Mouse (Mus musculus): ENCODE measurements around the gene Gtpbp1. TPM values are rescaled to one million over a fixed set of nuclear protein-coding genes. Genes with fewer than 3 reads are reported as not detected.
A peak's percentile ranks its signal among the peaks of the same experiment; 100 is the strongest.
"Not testable (repeated sequence)": the region's sequence is repeated elsewhere in the genome, so short reads cannot be mapped to it uniquely, and the experiment has no call there.

Gene Gtpbp1
- total and polyA plus RNA-seq, 3 experiments, result 25.3 to 45.3 (median 34.2) TPM

DNA sequence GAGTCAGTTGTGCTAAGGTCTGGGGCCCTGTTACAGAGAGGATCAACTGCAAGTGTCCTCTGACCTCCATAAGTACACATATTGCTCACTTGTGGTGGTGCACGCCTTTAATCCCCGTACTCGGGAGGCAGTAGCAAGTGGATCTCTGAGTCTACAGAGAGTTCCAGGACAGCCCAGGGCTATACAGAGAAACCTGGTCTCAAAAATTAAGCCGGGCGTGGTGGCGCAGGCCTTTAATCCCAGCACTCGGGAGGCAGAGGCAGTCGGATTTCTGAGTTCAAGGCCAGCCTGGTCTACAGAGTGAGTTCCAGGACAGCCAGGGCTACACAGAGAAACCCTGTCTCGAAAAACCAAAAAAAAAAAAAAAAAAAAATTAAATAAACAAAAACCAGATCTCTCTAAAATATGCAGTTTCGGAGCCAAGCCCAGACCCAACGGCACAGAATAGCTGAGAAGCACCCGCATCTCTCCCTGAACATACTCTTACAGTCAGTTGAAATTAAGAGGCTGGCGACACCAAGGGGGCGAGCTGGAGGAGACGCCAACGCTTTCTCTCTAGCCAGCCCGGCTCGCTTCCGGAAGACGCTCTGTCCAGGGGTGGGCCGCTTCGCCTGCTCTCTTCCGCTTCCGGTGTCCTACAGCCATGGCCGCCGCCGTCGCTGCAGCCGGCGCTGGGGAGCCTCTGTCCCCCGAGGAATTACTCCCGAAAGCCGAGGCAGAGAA lies 20.2 kb upstream of the Gtpbp1 start, which contains the start of gene Tomm22 (continued):
- TF ChIP-seq ZMIZ1 (IDR thresholded peaks at IDR 0.05; ENCODE audit: low read depth, low read length) (0 out of 2 replicates have a peak, but pooled peaks have one; percentile 50), PAX5 (IDR thresholded peaks at IDR 0.05; ENCODE audit: low read length) (no peak), MAFK (IDR thresholded peaks at IDR 0.05; ENCODE audit: insufficient replicate concordance, low read length) (no peak), NRF1 (IDR thresholded peaks at IDR 0.05; ENCODE audit: low read depth, low read length) (peak; percentile 63), CHD2 (IDR thresholded peaks at IDR 0.05; ENCODE audit: low read length) (no peak), RCOR1 (conservative IDR thresholded peaks at IDR 0.05; ENCODE audit: low read depth, low read length) (no peak; the same call in 1 of the 2 replicates), BHLHE40 (IDR thresholded peaks at IDR 0.05; ENCODE audit: low read depth, low read length) (no peak), EP300 (IDR thresholded peaks at IDR 0.05; ENCODE audit: low read length) (no peak), JUND (conservative IDR thresholded peaks at IDR 0.05; ENCODE audit: low read depth, low read length) (no peak)

GRCm38 (mm10) chr15:79670972-79671299 lies 19.7 kb upstream of the Gtpbp1 start:
- dilution Hi-C loops (cut with MboI; ENCODE audit: extremely low pct_ligation_motif_present, extremely low pct_unique_long_range_greater_than_20kb, low sequenced_read_pairs) (no loop called here), in situ Hi-C loops (cut with MboI; ENCODE audit: low pct_ligation_motif_present, low pct_unique_long_range_greater_than_20kb, low sequenced_read_pairs) (no loop called here)
- Histone ChIP-seq H3K79me2 (replicated peaks; ENCODE audit: control insufficient read depth, extremely low read depth, insufficient read depth, poor library complexity, severe bottlenecking) (peaks cover 21% of the 10 kb centered on the region), H3K36me3 (replicated peaks in 1 of 2; ENCODE audit: control insufficient read depth in 1 of 2, insufficient read depth in 1 of 2, low read length in 1 of 2) (peaks cover 39 to 63% of the 10 kb centered on the region in 2 experiments), H3K9ac (ENCODE audit: insufficient read depth, low read depth) (peak overlapping the region; percentile 84), H3K4me2 (ENCODE audit: insufficient read depth, low read depth, poor library complexity, severe bottlenecking) (no peak overlapping the region), H3K27ac (ENCODE audit: insufficient read depth, low read depth) (peak overlapping the region; percentile 42), H3K27me3 (replicated peaks) (no peaks in the 10 kb centered on the region), H3K4me1 (ENCODE audit: control insufficient read depth in 1 of 2, insufficient read depth in 2 of 2) (peaks cover 2 to 24% of the 10 kb centered on the region in 2 experiments), H3K4me3 (replicated peaks in 1 of 3; ENCODE audit: low read depth in 2 of 3, low read length in 2 of 3, poor library complexity in 1 of 3) (peak overlapping the region; percentile 89 to 96 (median 89)), H3K9me3 (replicated peaks; ENCODE audit: low read length) (no peaks in the 10 kb centered on the region)
- TF ChIP-seq TCF12 (IDR thresholded peaks at IDR 0.05; ENCODE audit: low read depth, low read length) (no peak), CHD1 (IDR thresholded peaks at IDR 0.05; ENCODE audit: low read depth, low read length) (no peak), IRF4 (IDR thresholded peaks at IDR 0.05; ENCODE audit: low read depth, low read length) (no peak), ETS1 (conservative IDR thresholded peaks at IDR 0.05; ENCODE audit: low read depth, low read length) (no peak), ZNF384 (IDR thresholded peaks at IDR 0.05; ENCODE audit: low read depth, low read length) (no peak), MXI1 (IDR thresholded peaks at IDR 0.05; ENCODE audit: low read depth, low read length) (no peak), ZMIZ1 (IDR thresholded peaks at IDR 0.05; ENCODE audit: low read depth, low read length) (no peak), ZC3H11A (IDR thresholded peaks at IDR 0.05; ENCODE audit: low read depth, low read length) (no peak), BHLHE40 (IDR thresholded peaks at IDR 0.05; ENCODE audit: low read depth, low read length) (no peak), JUN (IDR thresholded peaks at IDR 0.05; ENCODE audit: insufficient read depth, low read depth, low read length) (no peak), E2F4 (IDR thresholded peaks at IDR 0.05; ENCODE audit: insufficient replicate concordance, low read depth, low read length) (no peak), RCOR1 (conservative IDR thresholded peaks at IDR 0.05; ENCODE audit: low read depth, low read length) (no peak), EP300 (IDR thresholded peaks at IDR 0.05; ENCODE audit: low read length) (no peak), RAD21 (IDR thresholded peaks at IDR 0.05; ENCODE audit: low read depth, low read length) (no peak), HCFC1 (IDR thresholded peaks at IDR 0.05; ENCODE audit: low read depth, low read length) (no peak)
- DNase-seq (ENCODE audit: extremely low read depth), result no peak

- H3K27me3 ChIP-seq (replicated peaks); in situ Hi-C loops (cut with MboI; ENCODE audit: low pct_ligation_motif_present, low pct_unique_long_range_greater_than_20kb, low sequenced_read_pairs); H3K27ac ChIP-seq (ENCODE audit: insufficient read depth, low read depth); H3K9me3 ChIP-seq (replicated peaks; ENCODE audit: low read length); dilution Hi-C loops (cut with MboI; ENCODE audit: extremely low pct_ligation_motif_present, extremely low pct_unique_long_range_greater_than_20kb, low sequenced_read_pairs); DNase-seq (ENCODE audit: extremely low read depth): not testable (repeated sequence)
- Histone ChIP-seq H3K4me3 (replicated peaks in 1 of 3; ENCODE audit: low read depth in 2 of 3, low read length in 2 of 3, poor library complexity in 1 of 3) (peak overlapping the region; percentile 57 to 89 (median 62)), H3K36me3 (replicated peaks in 1 of 2; ENCODE audit: control insufficient read depth in 1 of 2, insufficient read depth in 1 of 2, low read length in 1 of 2) (peaks cover 40 to 63% of the 10 kb centered on the region in 2 experiments), H3K79me2 (replicated peaks; ENCODE audit: control insufficient read depth, extremely low read depth, insufficient read depth, poor library complexity, severe bottlenecking) (peaks cover 21% of the 10 kb centered on the region), H3K4me1 (ENCODE audit: control insufficient read depth in 1 of 2, insufficient read depth in 2 of 2) (peaks cover 2 to 24% of the 10 kb centered on the region in 2 experiments), H3K9ac (ENCODE audit: insufficient read depth, low read depth) (peak overlapping the region; percentile 46; the same call in 1 of the 2 replicates), H3K4me2 (ENCODE audit: insufficient read depth, low read depth, poor library complexity, severe bottlenecking) (peak overlapping the region; percentile 96)
Observed at GRCm38 (mm10) chr15:79671828-79672348, 18.8 kb upstream of the Gtpbp1 start.

All from CH12.LX (cell line).